Mouse (Mus musculus) CH12.LX (cell line): ENCODE results near the gene Tmem74b. TPM values are rescaled to one million over a fixed set of nuclear protein-coding genes. Genes with fewer than 3 reads are reported as not detected.

Experiments
- DNase-seq: peaks from one replicate; pipeline ENCODE4 v3.0.0-alpha.2; 2013; ENCODE audit errors: extremely low read depth
- H3K27ac ChIP-seq: 2 replicates; pipeline ENCODE4 v1.5.1; 2012; ENCODE audit warnings: low read depth, mild to moderate bottlenecking, control low read depth, moderate library complexity; ENCODE audit not compliant: insufficient read depth
- H3K27me3 ChIP-seq: replicated peaks from 2 replicates; pipeline ENCODE3; 2012; ENCODE audit warnings: inconsistent platforms
- H3K36me3 ChIP-seq, 2 experiments: replicated peaks in 1 of 2; 2 replicates each; pipeline versions ENCODE3 to v1.6.1; 2012; ENCODE audit warnings: inconsistent platforms in 1 of 2, low read length in 1 of 2, mild to moderate bottlenecking in 1 of 2, mixed read lengths in 1 of 2, moderate library complexity in 1 of 2; ENCODE audit not compliant: control insufficient read depth in 1 of 2, insufficient read depth in 1 of 2
- H3K4me1 ChIP-seq, 2 experiments: 2 replicates each; pipeline ENCODE4 v1.6.1; 2012; ENCODE audit warnings: inconsistent platforms in 1 of 2, moderate library complexity in 1 of 2; ENCODE audit not compliant: insufficient read depth in 2 of 2, control insufficient read depth in 1 of 2
- H3K4me2 ChIP-seq: 2 replicates; pipeline ENCODE4 v1.6.1; 2012; ENCODE audit warnings: low read depth, mild to moderate bottlenecking, control low read depth; ENCODE audit not compliant: poor library complexity, insufficient read depth, severe bottlenecking
- H3K4me3 ChIP-seq, 3 experiments: fragments of 150-350 bp in 1 of 3; sonication (generic) in 1 of 3; replicated peaks in 1 of 3; 2 replicates each; pipeline versions ENCODE3 to v1.5.1; 2011 to 2012; ENCODE audit warnings: low read depth in 2 of 3, low read length in 2 of 3, mild to moderate bottlenecking in 2 of 3, moderate library complexity in 2 of 3, control low read depth in 1 of 3, improper control_type of control experiment in 1 of 3, inconsistent platforms in 1 of 3, mixed read lengths in 1 of 3; ENCODE audit not compliant: poor library complexity in 1 of 3
- H3K79me2 ChIP-seq: replicated peaks from 2 replicates; pipeline ENCODE4 v1.6.1; 2012; ENCODE audit warnings: mild to moderate bottlenecking, moderate library complexity; ENCODE audit not compliant: control insufficient read depth, poor library complexity, insufficient read depth, severe bottlenecking; ENCODE audit errors: extremely low read depth
- H3K9ac ChIP-seq: 2 replicates; pipeline ENCODE4 v1.6.1; 2012; ENCODE audit warnings: low read depth, mild to moderate bottlenecking, control low read depth, moderate library complexity; ENCODE audit not compliant: insufficient read depth
- H3K9me3 ChIP-seq: replicated peaks from 2 replicates; pipeline ENCODE3; 2012; ENCODE audit warnings: low read length, inconsistent platforms, mixed read lengths
- CHD1 ChIP-seq: IDR thresholded peaks from 2 replicates; pipeline ENCODE4 v1.6.1; 2012; ENCODE audit warnings: low read depth, low read length, improper control_type of control experiment, inconsistent platforms
- E2F4 ChIP-seq: IDR thresholded peaks from 2 replicates; pipeline ENCODE4 v1.6.1; 2011; ENCODE audit warnings: low read depth, low read length, improper control_type of control experiment; ENCODE audit not compliant: insufficient replicate concordance
- ELF1 ChIP-seq: IDR thresholded peaks from 2 replicates; pipeline ENCODE4 v1.6.1; 2014; ENCODE audit warnings: low read depth, mild to moderate bottlenecking, inconsistent platforms, low read length, improper control_type of control experiment
- EP300 ChIP-seq: IDR thresholded peaks from 2 replicates; pipeline ENCODE4 v1.6.1; 2011; ENCODE audit warnings: low read length, improper control_type of control experiment
- ETS1 ChIP-seq: conservative IDR thresholded peaks from 2 replicates; pipeline ENCODE4 v1.6.1; 2012; ENCODE audit warnings: low read depth, mild to moderate bottlenecking, inconsistent platforms, low read length, improper control_type of control experiment, moderate library complexity
- JUN ChIP-seq: IDR thresholded peaks from 2 replicates; pipeline ENCODE4 v1.6.1; 2011; ENCODE audit warnings: low read depth, mild to moderate bottlenecking, low read length, improper control_type of control experiment, moderate library complexity; ENCODE audit not compliant: insufficient read depth
- KAT2A ChIP-seq: IDR thresholded peaks from 2 replicates; pipeline ENCODE4 v1.6.1; 2012; ENCODE audit warnings: low read length, improper control_type of control experiment, inconsistent platforms; ENCODE audit not compliant: insufficient replicate concordance
- MAFK ChIP-seq: IDR thresholded peaks from 2 replicates; pipeline ENCODE4 v1.6.1; 2011; ENCODE audit warnings: low read length, improper control_type of control experiment; ENCODE audit not compliant: insufficient replicate concordance
- MEF2A ChIP-seq: IDR thresholded peaks from 2 replicates; pipeline ENCODE4 v1.6.1; 2014; ENCODE audit warnings: low read depth, mild to moderate bottlenecking, inconsistent platforms, low read length, improper control_type of control experiment, borderline replicate concordance
- MXI1 ChIP-seq: IDR thresholded peaks from 2 replicates; pipeline ENCODE4 v1.6.1; 2011; ENCODE audit warnings: mild to moderate bottlenecking, low read depth, low read length, improper control_type of control experiment
- NELFE ChIP-seq: IDR thresholded peaks from 2 replicates; pipeline ENCODE4 v1.6.1; 2011; ENCODE audit warnings: low read depth, low read length, improper control_type of control experiment
- NRF1 ChIP-seq: IDR thresholded peaks from 2 replicates; pipeline ENCODE4 v1.6.1; 2014; ENCODE audit warnings: low read depth, mild to moderate bottlenecking, inconsistent platforms, low read length, improper control_type of control experiment, moderate library complexity
- TBP ChIP-seq: conservative IDR thresholded peaks from 2 replicates; pipeline ENCODE4 v1.6.1; 2011; ENCODE audit warnings: low read depth, low read length, improper control_type of control experiment
- TCF12 ChIP-seq: IDR thresholded peaks from 2 replicates; pipeline ENCODE4 v1.6.1; 2014; ENCODE audit warnings: low read depth, mild to moderate bottlenecking, inconsistent platforms, low read length, improper control_type of control experiment
- UBTF ChIP-seq: IDR thresholded peaks from 2 replicates; pipeline ENCODE4 v1.6.1; 2012; ENCODE audit warnings: low read depth, mild to moderate bottlenecking, inconsistent platforms, low read length, improper control_type of control experiment, moderate library complexity
- ZC3H11A ChIP-seq: IDR thresholded peaks from 2 replicates; pipeline ENCODE4 v1.6.1; 2012; ENCODE audit warnings: low read depth, mild to moderate bottlenecking, inconsistent platforms, low read length, improper control_type of control experiment
- ZMIZ1 ChIP-seq: IDR thresholded peaks from 2 replicates; pipeline ENCODE4 v1.6.1; 2012; ENCODE audit warnings: low read depth, mild to moderate bottlenecking, inconsistent platforms, low read length, improper control_type of control experiment
- dilution Hi-C: fragments of 300-500 bp; cut with MboI; formaldehyde crosslinking; loops from 2 replicates; pipeline ENCODE4 v1.14.3; 2020; ENCODE audit warnings: low sequenced_read_pairs; ENCODE audit not compliant: extremely low pct_unique_long_range_greater_than_20kb, extremely low pct_ligation_motif_present
- in situ Hi-C: fragments of 300-500 bp; cut with MboI; formaldehyde crosslinking; loops from 3 replicates; pipeline ENCODE4 v1.14.3; 2019; ENCODE audit warnings: low sequenced_read_pairs, low pct_ligation_motif_present, low pct_unique_long_range_greater_than_20kb, mixed read lengths
- polyA plus RNA-seq: library from polyadenylated mRNA; unstranded; fragments of >175 nt; gene quantifications from 2 replicates; pipeline ENCODE4 v1.2.1, GENCODE M21; 2012; ENCODE audit warnings: low read depth; ENCODE audit not compliant: insufficient read length
- total RNA-seq, 2 experiments: library from RNA; depleted of rRNA; stranded (reverse); fragments of 300-350 nt in 1 of 2; fragments of >200 nt in 1 of 2; gene quantifications; 2 replicates each; pipeline ENCODE4 v1.2.3; 2012 to 2014

Tmem74b gene
- total and polyA plus RNA-seq, 3 experiments = 0.21 TPM; not detected in 2

DNA sequence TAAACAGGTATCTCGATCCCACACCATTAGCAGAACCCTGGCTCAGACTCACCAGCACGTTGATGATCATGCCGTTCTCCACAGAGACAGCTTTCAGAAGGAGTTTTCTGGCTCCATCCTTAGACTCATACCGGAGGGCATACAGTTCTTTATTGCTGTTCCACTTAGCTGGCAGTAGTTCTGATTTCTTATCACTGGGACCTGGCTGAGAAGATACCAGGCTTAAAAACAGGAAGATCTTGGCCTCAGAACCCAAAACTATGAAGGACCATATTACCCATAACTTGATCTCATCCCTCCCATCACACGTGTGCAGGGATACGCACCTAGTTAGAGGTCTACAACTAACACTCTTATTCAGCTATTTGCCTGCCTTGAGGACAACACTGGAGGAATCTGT lies 33.6 kb downstream of the Tmem74b start:
- Histone ChIP-seq H3K4me1 (peaks cover 9 to 19% of the 10 kb centered on the region in 2 experiments), H3K27me3 (no peaks in the 10 kb centered on the region), H3K4me3 (no peak overlapping the region), H3K79me2 (peaks cover 29% of the 10 kb centered on the region), H3K4me2 (no peak overlapping the region), H3K9me3 (no peaks in the 10 kb centered on the region), H3K9ac (no peak overlapping the region), H3K36me3 (peaks cover 33 to 71% of the 10 kb centered on the region in 2 experiments), H3K27ac (no peak overlapping the region)
- no peak for DNase-seq
- dilution Hi-C loops = no loop called here
- in situ Hi-C loops = no loop called here
- TF ChIP-seq EP300 (no peak), MAFK (no peak), NRF1 (no peak), E2F4 (no peak), KAT2A (no peak), ELF1 (no peak), CHD1 (no peak), ZC3H11A (no peak), NELFE (no peak)

DNA sequence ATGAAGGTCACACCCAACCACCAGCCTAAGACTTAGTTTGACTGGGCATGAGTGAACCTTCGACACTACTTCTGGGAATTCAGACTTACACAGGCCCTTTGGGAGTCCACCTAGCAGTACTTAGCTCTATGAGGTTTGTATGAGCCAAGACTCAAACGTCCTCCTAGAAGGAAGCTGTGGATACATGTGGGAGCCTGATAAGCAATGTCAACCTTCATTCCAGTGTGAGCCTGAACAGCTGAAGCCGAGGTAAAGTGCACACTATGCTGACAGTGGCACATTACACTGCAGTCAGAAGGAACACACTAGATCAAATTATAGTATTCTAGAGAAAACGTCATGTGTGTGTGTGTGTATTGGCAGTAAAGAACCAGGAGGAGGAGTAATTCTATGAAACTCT lies 36.7 kb downstream of the Tmem74b start:
- Histone ChIP-seq H3K36me3 (peaks cover 22 to 48% of the 10 kb centered on the region in 2 experiments), H3K4me2 (no peak overlapping the region), H3K27me3 (peaks cover 3% of the 10 kb centered on the region)
- TF ChIP-seq MEF2A = no peak
- TF ChIP-seq MXI1 = no peak
- TF ChIP-seq ZMIZ1 = no peak
- TF ChIP-seq ETS1 = no peak
- TF ChIP-seq JUN = no peak
- no peak for TF ChIP-seq UBTF
- no peak for TF ChIP-seq TBP
- TF ChIP-seq E2F4 = no peak
- no peak for TF ChIP-seq TCF12
- no peak for TF ChIP-seq KAT2A
- no peak for TF ChIP-seq CHD1
- TF ChIP-seq ZC3H11A = no peak
- TF ChIP-seq, all 38 proteins: peak for 0
- Histone ChIP-seq H3K79me2 (peaks cover 33% of the 10 kb centered on the region), H3K4me3 (no peak overlapping the region), H3K9ac (no peak overlapping the region), H3K9me3 (no peaks in the 10 kb centered on the region), H3K27ac (no peak overlapping the region), H3K4me1 (peaks cover 9 to 28% of the 10 kb centered on the region in 2 experiments)
- dilution Hi-C loops = no loop called here
- in situ Hi-C loops = no loop called here
- DNase-seq = no peak
